9 mouse cellular contexts compared by ENCODE assay signal in genomic region chr19:56105452-56106091, GRCm38 (mm10).
DNase-seq lines count a peak whose midpoint lies in the region; ATAC-seq and TF ChIP-seq lines count a peak whose summit lies in the region.
"Had no signal": no experiment of that assay in that cellular context is flagged by ENCODE, and none has a peak within 500 bp of the region (broad histone marks: within the 10 kb centered on the region; RNA-seq: fewer than 3 reads in every experiment).

No protein-coding gene starts in this region.

- TF ChIP-seq CTCF in kidney, postnatal 0 days (IDR thresholded peaks at IDR 0.05; ENCODE audit: low read depth), result peak; percentile 26; the same call in 1 of the 2 replicates

- H3K9me3 ChIP-seq in hindbrain, embryonic 10.5 days, result peaks cover 8% of the 10 kb centered on the region
- 0 out of 2 replicates have a peak, but pooled peaks cover 3% of the 10 kb centered on the region for H3K9me3 ChIP-seq in hindbrain, embryonic 14.5 days (ENCODE audit: control insufficient read depth, low read length)
- no peaks in the 10 kb centered on the region for H3K9me3 ChIP-seq in embryonic facial prominence, embryonic 12.5 days
- H3K9me3 ChIP-seq in kidney, postnatal 0 days (replicated peaks; ENCODE audit: low read length), result no peaks in the 10 kb centered on the region
- no peaks in the 10 kb centered on the region for H3K9me3 ChIP-seq in neural tube, embryonic 15.5 days (replicated peaks)

- no peak overlapping the region for H3K4me2 ChIP-seq in hindbrain, embryonic 14.5 days (replicated peaks)
- peak overlapping the region; percentile 14; the same call in 1 of the 2 replicates for H3K4me2 ChIP-seq in embryonic facial prominence, embryonic 12.5 days (replicated peaks)
- peak overlapping the region; percentile 31 for H3K4me2 ChIP-seq in kidney, postnatal 0 days (ENCODE audit: low read length)
- peak overlapping the region; percentile 22; the same call in 1 of the 2 replicates for H3K4me2 ChIP-seq in neural tube, embryonic 15.5 days

- H3K4me3 ChIP-seq in hindbrain, embryonic 10.5 days, result no peak overlapping the region
- no peak overlapping the region for H3K4me3 ChIP-seq in hindbrain, embryonic 14.5 days (replicated peaks; ENCODE audit: low read length)
- no peak overlapping the region for H3K4me3 ChIP-seq in embryonic facial prominence, embryonic 12.5 days
- H3K4me3 ChIP-seq in kidney, postnatal 0 days (replicated peaks; ENCODE audit: low read depth, low read length), result no peak overlapping the region
- H3K4me3 ChIP-seq in neural tube, embryonic 15.5 days (replicated peaks), result no peak overlapping the region

- peaks cover 81% of the 10 kb centered on the region for H3K27me3 ChIP-seq in hindbrain, embryonic 10.5 days (ENCODE audit: insufficient read depth, poor library complexity, severe bottlenecking)
- peaks cover 11% of the 10 kb centered on the region; the same call in 1 of the 2 replicates for H3K27me3 ChIP-seq in hindbrain, embryonic 14.5 days (ENCODE audit: control insufficient read depth, insufficient read depth, low read length)
- no peaks in the 10 kb centered on the region for H3K27me3 ChIP-seq in embryonic facial prominence, embryonic 12.5 days
- H3K27me3 ChIP-seq in kidney, postnatal 0 days (ENCODE audit: insufficient read depth, low read length), result no peaks in the 10 kb centered on the region
- no peaks in the 10 kb centered on the region for H3K27me3 ChIP-seq in neural tube, embryonic 15.5 days (replicated peaks)

- WGBS in hindbrain, embryonic 10.5 days, result 39% methylated on average over 23 of the region's 23 CpGs
- WGBS in hindbrain, embryonic 14.5 days, result 34% methylated on average over 23 of the region's 23 CpGs
- WGBS in embryonic facial prominence, embryonic 12.5 days, result 24% methylated on average over 23 of the region's 23 CpGs
- WGBS in kidney, postnatal 0 days, result 15% methylated on average over 23 of the region's 23 CpGs
- 17% methylated on average over 23 of the region's 23 CpGs for WGBS in neural tube, embryonic 15.5 days

- DNase-seq in hindbrain, embryonic 10.5 days (ENCODE audit: low spot score), result peak; percentile 83
- DNase-seq in hindbrain, embryonic 14.5 days (ENCODE audit: low spot score), result no peak
- DNase-seq in kidney, postnatal 0 days (ENCODE audit: low spot score), result peak; percentile 70
- DNase-seq in layer of hippocampus, postnatal 36 days, result no peak
- no peak for DNase-seq in natural killer cell, adult 2 months (ENCODE audit: low spot score in 2 of 2)
- DNase-seq in right cerebral cortex, adult 18-20 months, result no peak
- DNase-seq: spleen, adult 18-20 months had no signal

- H3K9ac ChIP-seq in hindbrain, embryonic 14.5 days, result no peak overlapping the region
- H3K9ac ChIP-seq in embryonic facial prominence, embryonic 12.5 days, result no peak overlapping the region
- H3K9ac ChIP-seq in kidney, postnatal 0 days (ENCODE audit: low read depth, low read length), result 0 out of 2 replicates have a peak overlapping the region, but pooled peaks have one; percentile 18
- no peak overlapping the region for H3K9ac ChIP-seq in neural tube, embryonic 15.5 days (replicated peaks)

- ATAC-seq in hindbrain, embryonic 14.5 days (ENCODE audit: low FRiP score), result no peak
- peak; percentile 45; the same call in 1 of the 2 replicates for ATAC-seq in embryonic facial prominence, embryonic 12.5 days (ENCODE audit: insufficient number of reproducible peaks, insufficient read depth, low FRiP score, low TSS enrichment)
- 0 out of 2 replicates have a peak, but pooled peaks have one; percentile 21 for ATAC-seq in kidney, postnatal 0 days (replicated peaks; ENCODE audit: low FRiP score, low read depth)
- no peak for ATAC-seq in neural tube, embryonic 15.5 days (ENCODE audit: low FRiP score)

- no peaks in the 10 kb centered on the region for H3K36me3 ChIP-seq in hindbrain, embryonic 10.5 days
- H3K36me3 ChIP-seq in hindbrain, embryonic 14.5 days (replicated peaks; ENCODE audit: control insufficient read depth, insufficient read depth), result no peaks in the 10 kb centered on the region
- no peaks in the 10 kb centered on the region for H3K36me3 ChIP-seq in embryonic facial prominence, embryonic 12.5 days
- H3K36me3 ChIP-seq in kidney, postnatal 0 days (ENCODE audit: insufficient read depth, low read length), result no peaks in the 10 kb centered on the region
- no peaks in the 10 kb centered on the region for H3K36me3 ChIP-seq in neural tube, embryonic 15.5 days

- peaks cover 16% of the 10 kb centered on the region for H3K4me1 ChIP-seq in hindbrain, embryonic 10.5 days (replicated peaks)
- H3K4me1 ChIP-seq in hindbrain, embryonic 14.5 days (replicated peaks; ENCODE audit: control insufficient read depth, insufficient read depth, low read length), result no peaks in the 10 kb centered on the region
- H3K4me1 ChIP-seq in embryonic facial prominence, embryonic 12.5 days, result peaks cover 32% of the 10 kb centered on the region
- 0 out of 2 replicates have a peak, but pooled peaks cover 4% of the 10 kb centered on the region for H3K4me1 ChIP-seq in kidney, postnatal 0 days (replicated peaks; ENCODE audit: insufficient read depth, low read length)
- peaks cover 7% of the 10 kb centered on the region; the same call in 1 of the 2 replicates for H3K4me1 ChIP-seq in neural tube, embryonic 15.5 days

- peak overlapping the region; percentile 26 for H3K27ac ChIP-seq in hindbrain, embryonic 10.5 days
- no peak overlapping the region for H3K27ac ChIP-seq in hindbrain, embryonic 14.5 days
- H3K27ac ChIP-seq in embryonic facial prominence, embryonic 12.5 days, result peak overlapping the region; percentile 47; the same call in 1 of the 2 replicates
- no peak overlapping the region for H3K27ac ChIP-seq in kidney, postnatal 0 days
- no peak overlapping the region for H3K27ac ChIP-seq in neural tube, embryonic 15.5 days (replicated peaks)

Comparison
In these comparisons a context has a peak if more than half of its experiments do, and no peak if none do; other contexts are left out.
1. DNase-seq: peak in hindbrain, embryonic 10.5 days (single experiment) and kidney, postnatal 0 days (single experiment); none in hindbrain, embryonic 14.5 days (single experiment), layer of hippocampus, postnatal 36 days (0 of 2), natural killer cell, adult 2 months (0 of 2) and right cerebral cortex, adult 18-20 months (single experiment).
2. H3K27ac ChIP-seq: peak in hindbrain, embryonic 10.5 days (single experiment) and embryonic facial prominence, embryonic 12.5 days (single experiment); none in hindbrain, embryonic 14.5 days (single experiment), kidney, postnatal 0 days (single experiment) and neural tube, embryonic 15.5 days (single experiment).
3. ATAC-seq: peak in embryonic facial prominence, embryonic 12.5 days (single experiment) and kidney, postnatal 0 days (single experiment); none in hindbrain, embryonic 14.5 days (single experiment) and neural tube, embryonic 15.5 days (single experiment).